Mouse (Mus musculus) limb, embryonic 14.5 days (tissue): ENCODE results near the gene Npepps. TPM values are rescaled to one million over a fixed set of nuclear protein-coding genes. Genes with fewer than 3 reads are reported as not detected.

Experiments
- ATAC-seq: fragments of 200-750 bp; cut with Nextera tagmentation; 2 replicates; pipeline ENCODE4 v1.8.0; 2017; ENCODE audit warnings: low read depth, moderate number of reproducible peaks, moderate TSS enrichment; ENCODE audit not compliant: low FRiP score
- DNase-seq: peaks from one replicate; pipeline ENCODE4 v3.0.0-alpha.2; 2015; ENCODE audit warnings: low spot score
- H3K27ac ChIP-seq: fragments of 300-500 bp; sonication (generic); replicated peaks from 2 replicates; pipeline ENCODE4 v1.5.1; 2014; ENCODE audit warnings: low read depth, mild to moderate bottlenecking, low read length, moderate library complexity, mixed read lengths
- H3K27me3 ChIP-seq: fragments of 300-500 bp; sonication (generic); 2 replicates; pipeline ENCODE4 v1.6.1; 2014; ENCODE audit warnings: low read length, mixed read lengths; ENCODE audit not compliant: control insufficient read depth, insufficient read depth
- H3K36me3 ChIP-seq: fragments of 300-500 bp; sonication (generic); 2 replicates; pipeline ENCODE4 v1.6.1; 2014; ENCODE audit warnings: mild to moderate bottlenecking, low read length, moderate library complexity, mixed read lengths; ENCODE audit not compliant: control insufficient read depth, insufficient read depth
- H3K4me1 ChIP-seq: fragments of 300-500 bp; sonication (generic); 2 replicates; pipeline ENCODE4 v1.6.1; 2014; ENCODE audit warnings: antibody characterized with exemption, low read length, mixed read lengths; ENCODE audit not compliant: control insufficient read depth, insufficient read depth
- H3K4me2 ChIP-seq: fragments of 300-500 bp; sonication (generic); replicated peaks from 2 replicates; pipeline ENCODE4 v1.6.1; 2014; ENCODE audit warnings: low read depth, mild to moderate bottlenecking, low read length, moderate library complexity; ENCODE audit not compliant: severe bottlenecking
- H3K4me3 ChIP-seq: fragments of 300-500 bp; sonication (generic); replicated peaks from 2 replicates; pipeline ENCODE4 v1.5.1; 2014; ENCODE audit warnings: low read length
- H3K9ac ChIP-seq: fragments of 300-500 bp; sonication (generic); 2 replicates; pipeline ENCODE4 v1.6.1; 2014; ENCODE audit warnings: mild to moderate bottlenecking, low read depth, low read length, moderate library complexity; ENCODE audit not compliant: severe bottlenecking
- H3K9me3 ChIP-seq: fragments of 300-500 bp; sonication (generic); 2 replicates; pipeline ENCODE4 v1.6.1; 2016; ENCODE audit warnings: low read length; ENCODE audit not compliant: control insufficient read depth
- POLR2A ChIP-seq: fragments of 200-500 bp; IDR thresholded peaks from 2 replicates; pipeline ENCODE4 v1.8.0; 2012; ENCODE audit warnings: inconsistent platforms, mild to moderate bottlenecking, moderate library complexity, borderline replicate concordance; ENCODE audit not compliant: insufficient read depth, insufficient read length; ENCODE audit errors: extremely low read depth
- WGBS: fragments of 180-500 bp; shearing (Covaris S2); extraction: QIAGEN DNeasy Blood & Tissue Kit; methylation state at CpG from one replicate; pipeline ENCODE4 v1.1.7; 2014; 5-methylcytosine and 5-hydroxymethylcytosine counted together
- polyA plus RNA-seq, 2 experiments: library from polyadenylated mRNA; depleted of rRNA in 1 of 2; stranded (reverse) in 1 of 2; unstranded in 1 of 2; fragments of >200 nt; fragmentation: Nextera tagmentation in 1 of 2; extraction: Ambion mirVana in 1 of 2; gene quantifications; 2 replicates each; pipeline versions ENCODE4 v1.2.1 to v1.2.3; 2012 to 2014

The Npepps gene
- polyA plus RNA-seq, 2 experiments, result 63.5 to 73.9 TPM

- DNase-seq (no peak), ATAC-seq (no peak)
- Histone ChIP-seq H3K36me3 (peaks cover 39% of the 10 kb centered on the region), H3K27ac (no peak overlapping the region), H3K4me3 (no peak overlapping the region), H3K4me2 (no peak overlapping the region), H3K27me3 (no peaks in the 10 kb centered on the region), H3K9me3 (no peaks in the 10 kb centered on the region), H3K4me1 (no peaks in the 10 kb centered on the region), H3K9ac (no peak overlapping the region)
- 94% methylated on average over 10 of the region's 10 CpGs for WGBS
- no peak for TF ChIP-seq POLR2A
Observed at GRCm38 (mm10) chr11:97246510-97247159, 33.8 kb downstream of the Npepps start.

- no peaks in the 10 kb centered on the region for H3K4me1 ChIP-seq
- no peak overlapping the region for H3K9ac ChIP-seq
- H3K4me3 ChIP-seq, result no peak overlapping the region
- no peak for ATAC-seq
- H3K9me3 ChIP-seq, result no peaks in the 10 kb centered on the region
- no peak overlapping the region for H3K27ac ChIP-seq
- DNase-seq, result no peak
- peaks cover 56% of the 10 kb centered on the region for H3K36me3 ChIP-seq
- H3K4me2 ChIP-seq, result no peak overlapping the region
- TF ChIP-seq POLR2A, result no peak
- WGBS, result 94% methylated on average over 7 of the region's 7 CpGs
- no peaks in the 10 kb centered on the region for H3K27me3 ChIP-seq
Observed at GRCm38 (mm10) chr11:97241321-97241720, 39.1 kb downstream of the Npepps start.

GRCm38 (mm10) chr11:97237976-97238375 is 42.5 kb downstream of the Npepps start:
- peaks cover 68% of the 10 kb centered on the region for H3K36me3 ChIP-seq
- no peaks in the 10 kb centered on the region for H3K4me1 ChIP-seq
- DNase-seq (no peak), ATAC-seq (no peak)
- H3K9ac ChIP-seq, result no peak overlapping the region
- no peak overlapping the region for H3K4me2 ChIP-seq
- no peak overlapping the region for H3K4me3 ChIP-seq
- H3K27ac ChIP-seq, result no peak overlapping the region
- TF ChIP-seq POLR2A, result no peak
- no peaks in the 10 kb centered on the region for H3K9me3 ChIP-seq
- WGBS, result 91% methylated on average over 2 of the region's 2 CpGs
- H3K27me3 ChIP-seq, result no peaks in the 10 kb centered on the region

DNA sequence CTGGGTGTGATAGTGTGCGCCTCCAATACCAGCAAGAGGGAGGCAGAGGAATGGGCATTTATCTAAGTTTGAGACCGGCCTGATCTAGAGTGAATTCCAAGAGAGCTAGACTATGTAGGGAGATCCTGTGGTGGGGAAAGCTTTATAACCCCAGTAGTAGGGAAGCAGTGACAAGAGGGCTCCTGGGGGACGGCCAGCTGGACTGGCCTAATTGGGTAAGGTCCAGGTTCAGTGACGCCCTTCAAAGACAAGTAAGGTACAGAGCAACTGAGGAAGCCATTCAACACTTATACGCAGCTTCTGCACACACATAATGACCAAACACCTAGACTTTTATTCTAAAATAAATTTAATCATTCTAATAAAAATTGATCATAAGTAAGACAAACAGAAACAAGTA is 48.0 kb downstream of the Npepps start:
- Histone ChIP-seq H3K4me1 (no peaks in the 10 kb centered on the region), H3K27ac (no peak overlapping the region), H3K27me3 (no peaks in the 10 kb centered on the region), H3K9ac (no peak overlapping the region), H3K36me3 (peaks cover 79% of the 10 kb centered on the region), H3K9me3 (no peaks in the 10 kb centered on the region), H3K4me3 (no peak overlapping the region), H3K4me2 (no peak overlapping the region)
- WGBS, result 94% methylated on average over 5 of the region's 5 CpGs
- DNase-seq (no peak), ATAC-seq (no peak)
- TF ChIP-seq POLR2A, result no peak

DNA sequence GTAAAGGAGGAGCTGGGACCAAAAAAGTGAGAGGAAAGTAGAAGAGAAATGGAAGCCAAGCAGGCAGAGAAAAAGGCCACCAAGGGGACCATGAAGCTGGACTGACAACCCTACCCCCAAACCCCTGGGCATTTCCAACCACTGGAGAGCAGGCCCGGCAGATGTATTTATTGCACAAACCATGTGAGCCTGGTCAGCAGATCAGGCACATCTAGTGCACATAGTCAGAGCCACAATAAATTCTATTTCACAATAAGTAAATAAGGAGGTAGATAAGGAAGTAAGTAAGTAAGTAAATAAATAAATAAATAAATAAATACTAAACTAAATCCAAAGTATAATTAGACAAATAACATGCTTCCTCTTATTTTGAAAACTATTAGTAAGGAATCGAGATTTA is 51.0 kb downstream of the Npepps start:
- peaks cover 79% of the 10 kb centered on the region for H3K36me3 ChIP-seq
- DNase-seq (no peak), ATAC-seq (no peak)
- no peak for TF ChIP-seq POLR2A
- no peak overlapping the region for H3K27ac ChIP-seq
- no peak overlapping the region for H3K4me3 ChIP-seq
- no peaks in the 10 kb centered on the region for H3K4me1 ChIP-seq
- no peak overlapping the region for H3K4me2 ChIP-seq
- H3K27me3 ChIP-seq, result no peaks in the 10 kb centered on the region
- 92% methylated on average over 2 of the region's 2 CpGs for WGBS
- no peak overlapping the region for H3K9ac ChIP-seq
- no peaks in the 10 kb centered on the region for H3K9me3 ChIP-seq

DNA sequence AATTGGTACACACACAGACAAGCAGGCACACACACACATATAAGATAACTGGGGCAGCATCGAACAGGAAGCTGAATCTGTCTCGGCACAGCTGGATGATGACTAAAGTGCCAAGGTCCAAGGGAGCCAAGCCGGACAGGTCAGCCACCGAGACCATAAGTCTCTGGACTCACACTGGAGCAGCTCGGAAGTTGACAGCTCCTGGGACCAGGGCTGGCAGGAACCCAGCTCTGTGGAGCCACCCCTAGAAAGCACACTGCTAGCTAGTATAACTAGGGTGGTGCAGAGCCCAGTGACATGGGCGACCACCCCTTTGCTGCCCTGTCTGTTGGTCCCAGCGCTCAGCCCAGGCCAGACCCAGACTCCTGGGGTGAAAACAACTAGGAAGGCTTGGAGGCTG is 51.5 kb downstream of the Npepps start:
- Histone ChIP-seq H3K4me2 (no peak overlapping the region), H3K27me3 (no peaks in the 10 kb centered on the region), H3K9me3 (no peaks in the 10 kb centered on the region), H3K4me1 (no peaks in the 10 kb centered on the region), H3K27ac (no peak overlapping the region), H3K9ac (no peak overlapping the region), H3K4me3 (no peak overlapping the region), H3K36me3 (peaks cover 78% of the 10 kb centered on the region)
- ATAC-seq (no peak), DNase-seq (no peak)
- no peak for TF ChIP-seq POLR2A
- WGBS, result 94% methylated on average over 7 of the region's 7 CpGs
